Mouse (Mus musculus): ENCODE measurements around the gene Atp5g2.
"Not testable (repeated sequence)": the region's sequence is repeated elsewhere in the genome, so short reads cannot be mapped to it uniquely, and the experiment has no call there.

Gene Atp5g2

GRCm38 (mm10) chr15:102665494-102665893, 6.7 kb downstream of the Atp5g2 start:
- peak; percentile 61 for DNase-seq (ENCODE audit: low read depth)

GRCm38 (mm10) chr15:102663825-102664224, 8.3 kb downstream of the Atp5g2 start:
- no peak for DNase-seq (ENCODE audit: low read depth)

- not testable (repeated sequence) for DNase-seq (ENCODE audit: low read depth)
These were observed 9.6 kb downstream of the Atp5g2 start for GRCm38 (mm10) chr15:102662601-102663000.

- no peak for DNase-seq (ENCODE audit: low read depth)
These were observed 14.2 kb downstream of the Atp5g2 start for GRCm38 (mm10) chr15:102657926-102658381.

- no peak for DNase-seq (ENCODE audit: low read depth)
These were observed 15.5 kb downstream of the Atp5g2 start for GRCm38 (mm10) chr15:102656658-102657057.

GRCm38 (mm10) chr15:102651928-102652660, 20.1 kb downstream of the Atp5g2 start:
- DNase-seq (ENCODE audit: low read depth) = not testable (repeated sequence)

GRCm38 (mm10) chr15:102651107-102651506, 21.0 kb downstream of the Atp5g2 start:
- DNase-seq (ENCODE audit: low read depth) = no peak

GRCm38 (mm10) chr15:102635817-102636216, 36.3 kb downstream of the Atp5g2 start:
- DNase-seq (ENCODE audit: low read depth) = no peak

- DNase-seq (ENCODE audit: low read depth) = no peak
These were observed 37.5 kb downstream of the Atp5g2 start for GRCm38 (mm10) chr15:102634684-102635083.

- no peak for DNase-seq (ENCODE audit: low read depth)
These were observed 46.5 kb downstream of the Atp5g2 start for GRCm38 (mm10) chr15:102625687-102626055.

- peak; percentile 98 for DNase-seq (ENCODE audit: low read depth)
These were observed 47.0 kb downstream of the Atp5g2 start, which contains the start of the genes Gm28047 and Atf7 for GRCm38 (mm10) chr15:102624970-102625686. TSS of gene Gm28047 (minus strand) at chr15:102625067. TSS of gene Atf7 (minus strand) at chr15:102625464.

GRCm38 (mm10) chr15:102624291-102624969, 47.7 kb downstream of the Atp5g2 start:
- no peak for DNase-seq (ENCODE audit: low read depth)

- no peak for DNase-seq (ENCODE audit: low read depth)
These were observed 49.0 kb downstream of the Atp5g2 start for GRCm38 (mm10) chr15:102623121-102623520.

GRCm38 (mm10) chr15:102622536-102622935, 49.6 kb downstream of the Atp5g2 start:
- DNase-seq (ENCODE audit: low read depth) = no peak

- DNase-seq (ENCODE audit: low read depth) = no peak
These were observed 51.4 kb downstream of the Atp5g2 start for GRCm38 (mm10) chr15:102620765-102621164.

- DNase-seq (ENCODE audit: low read depth) = no peak
These were observed 52.7 kb downstream of the Atp5g2 start for GRCm38 (mm10) chr15:102619486-102619885.

- no peak for DNase-seq (ENCODE audit: low read depth)
These were observed 54.5 kb downstream of the Atp5g2 start for GRCm38 (mm10) chr15:102617654-102618053.

GRCm38 (mm10) chr15:102616174-102616573, 56.0 kb downstream of the Atp5g2 start:
- no peak for DNase-seq (ENCODE audit: low read depth)

- no peak for DNase-seq (ENCODE audit: low read depth)
These were observed 57.9 kb downstream of the Atp5g2 start for GRCm38 (mm10) chr15:102614224-102614623.

GRCm38 (mm10) chr15:102612966-102613365, 59.2 kb downstream of the Atp5g2 start:
- DNase-seq (ENCODE audit: low read depth) = no peak
